Mouse (Mus musculus): ENCODE results near the gene Mllt3. TPM values are rescaled to one million over a fixed set of nuclear protein-coding genes. Genes with fewer than 3 reads are reported as not detected.
A peak's percentile ranks its signal among the peaks of the same experiment; 100 is the strongest.

Mllt3 gene
- polyA plus RNA-seq, 1 experiment from 2014 or later, result 72.4 TPM

DNA sequence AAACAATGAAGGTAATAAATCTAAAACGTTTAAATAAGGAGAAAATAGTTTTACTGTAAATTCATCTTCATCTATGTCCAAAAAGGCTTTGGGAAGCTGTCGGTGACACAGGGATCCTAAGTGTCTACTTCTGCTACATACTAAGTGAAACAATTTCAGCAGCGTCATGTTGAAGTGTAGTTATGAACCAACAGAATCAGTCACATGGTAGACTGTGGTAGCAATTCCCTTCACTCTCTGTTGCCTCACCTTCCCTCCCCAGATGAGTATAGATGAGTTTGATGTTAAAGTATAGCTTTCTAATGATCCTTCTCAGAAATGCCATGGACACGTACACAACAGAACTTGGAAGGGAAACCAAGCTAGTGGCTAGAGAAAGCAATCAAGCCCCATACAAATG lies 79.9 kb downstream of the Mllt3 start:
- H3K36me3 ChIP-seq (ENCODE audit: control insufficient read depth, insufficient read depth, low read length), result no peaks in the 10 kb centered on the region
- 90% methylated on average over 4 of the region's 4 CpGs for WGBS
- DNase-seq (ENCODE audit: low spot score), result no peak
- H3K4me2 ChIP-seq (ENCODE audit: low read depth), result no peak overlapping the region
- H3K4me3 ChIP-seq (ENCODE audit: low read depth, low read length), result no peak overlapping the region
- H3K27ac ChIP-seq (ENCODE audit: low read depth, low read length), result no peak overlapping the region
- no peaks in the 10 kb centered on the region for H3K9me3 ChIP-seq (ENCODE audit: control insufficient read depth, low read length)
- no peaks in the 10 kb centered on the region for H3K27me3 ChIP-seq (ENCODE audit: control insufficient read depth, insufficient read depth, low read length)
- no peak for ATAC-seq (ENCODE audit: insufficient read depth, low FRiP score, low TSS enrichment)
- H3K9ac ChIP-seq (ENCODE audit: low read length), result no peak overlapping the region
- 0 out of 2 replicates have a peak, but pooled peaks cover 3% of the 10 kb centered on the region for H3K4me1 ChIP-seq (ENCODE audit: control insufficient read depth, insufficient read depth, low read length)

- Histone ChIP-seq H3K27ac (ENCODE audit: low read depth, low read length) (no peak overlapping the region), H3K9ac (ENCODE audit: low read length) (no peak overlapping the region), H3K27me3 (ENCODE audit: control insufficient read depth, insufficient read depth, low read length) (no peaks in the 10 kb centered on the region), H3K4me1 (ENCODE audit: control insufficient read depth, insufficient read depth, low read length) (0 out of 2 replicates have a peak, but pooled peaks cover 2% of the 10 kb centered on the region), H3K4me2 (ENCODE audit: low read depth) (no peak overlapping the region), H3K9me3 (ENCODE audit: control insufficient read depth, low read length) (no peaks in the 10 kb centered on the region), H3K36me3 (ENCODE audit: control insufficient read depth, insufficient read depth, low read length) (no peaks in the 10 kb centered on the region), H3K4me3 (ENCODE audit: low read depth, low read length) (no peak overlapping the region)
- no peak for DNase-seq (ENCODE audit: low spot score)
- ATAC-seq (ENCODE audit: insufficient read depth, low FRiP score, low TSS enrichment), result no peak
- 60% methylated on average over 6 of the region's 6 CpGs for WGBS
Measured at GRCm38 (mm10) chr4:87949451-87949850, 83.7 kb downstream of the Mllt3 start.

DNA sequence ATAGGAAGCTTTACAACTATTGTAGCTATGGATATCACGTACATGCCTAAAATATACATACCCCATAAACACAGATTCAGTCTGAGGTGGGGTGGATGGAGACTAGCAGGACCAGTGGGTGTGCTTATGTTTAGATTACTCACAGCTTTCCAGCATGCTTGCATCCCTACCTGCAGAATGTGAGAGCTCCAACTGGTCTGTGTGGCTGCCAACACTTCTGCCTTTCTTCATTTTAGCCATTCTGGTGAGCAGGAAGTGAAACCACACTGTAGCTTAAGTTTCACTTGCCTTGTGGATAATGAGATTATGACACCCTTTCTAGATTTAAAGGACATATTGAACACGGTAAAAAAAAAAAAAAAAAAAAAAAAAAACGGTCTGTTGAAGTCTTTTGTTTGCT lies 88.8 kb downstream of the Mllt3 start:
- Histone ChIP-seq H3K9me3 (ENCODE audit: control insufficient read depth, low read length) (no peaks in the 10 kb centered on the region), H3K4me2 (ENCODE audit: low read depth) (no peak overlapping the region), H3K36me3 (ENCODE audit: control insufficient read depth, insufficient read depth, low read length) (no peaks in the 10 kb centered on the region), H3K4me1 (ENCODE audit: control insufficient read depth, insufficient read depth, low read length) (no peaks in the 10 kb centered on the region), H3K4me3 (ENCODE audit: low read depth, low read length) (no peak overlapping the region), H3K27ac (ENCODE audit: low read depth, low read length) (no peak overlapping the region), H3K27me3 (ENCODE audit: control insufficient read depth, insufficient read depth, low read length) (no peaks in the 10 kb centered on the region), H3K9ac (ENCODE audit: low read length) (no peak overlapping the region)
- WGBS, result 86% methylated on average over 3 of the region's 3 CpGs
- DNase-seq (ENCODE audit: low spot score), result no peak
- ATAC-seq (ENCODE audit: insufficient read depth, low FRiP score, low TSS enrichment), result no peak

DNA sequence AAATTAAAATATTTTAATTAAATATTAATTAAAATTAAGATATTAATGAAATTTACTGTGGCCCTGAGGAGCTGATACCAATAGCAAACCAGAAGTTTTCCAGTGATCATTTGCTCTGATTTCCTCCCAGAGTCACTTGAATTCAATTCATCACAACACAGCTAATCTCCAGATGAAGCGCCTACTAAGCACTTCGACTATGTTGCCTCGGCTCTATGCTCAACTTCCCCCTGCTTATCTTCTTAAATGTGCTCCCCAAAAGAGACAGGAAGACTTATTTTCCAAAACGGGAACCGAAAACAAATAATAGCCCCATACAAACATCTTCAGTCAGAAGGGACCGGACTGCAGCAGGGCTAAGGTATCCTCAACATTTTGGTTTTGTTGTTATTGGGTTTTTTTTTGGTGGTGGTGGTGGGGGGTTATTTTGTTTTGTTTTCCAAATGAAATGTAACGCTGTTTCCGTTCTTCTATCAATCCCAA lies 90.2 kb downstream of the Mllt3 start:
- no peaks in the 10 kb centered on the region for H3K36me3 ChIP-seq (ENCODE audit: control insufficient read depth, insufficient read depth, low read length)
- no peaks in the 10 kb centered on the region for H3K27me3 ChIP-seq (ENCODE audit: control insufficient read depth, insufficient read depth, low read length)
- no peaks in the 10 kb centered on the region for H3K4me1 ChIP-seq (ENCODE audit: control insufficient read depth, insufficient read depth, low read length)
- no peak overlapping the region for H3K4me3 ChIP-seq (ENCODE audit: low read depth, low read length)
- H3K27ac ChIP-seq (ENCODE audit: low read depth, low read length), result no peak overlapping the region
- ATAC-seq (ENCODE audit: insufficient read depth, low FRiP score, low TSS enrichment) (no peak), DNase-seq (ENCODE audit: low spot score) (no peak)
- H3K9ac ChIP-seq (ENCODE audit: low read length), result no peak overlapping the region
- H3K4me2 ChIP-seq (ENCODE audit: low read depth), result no peak overlapping the region
- H3K9me3 ChIP-seq (ENCODE audit: control insufficient read depth, low read length), result no peaks in the 10 kb centered on the region
- 90% methylated on average over 8 of the region's 8 CpGs for WGBS

- Histone ChIP-seq H3K9me3 (ENCODE audit: control insufficient read depth, low read length) (no peaks in the 10 kb centered on the region), H3K4me3 (ENCODE audit: low read depth, low read length) (no peak overlapping the region), H3K4me2 (ENCODE audit: low read depth) (no peak overlapping the region), H3K4me1 (ENCODE audit: control insufficient read depth, insufficient read depth, low read length) (no peaks in the 10 kb centered on the region), H3K27ac (ENCODE audit: low read depth, low read length) (no peak overlapping the region), H3K9ac (ENCODE audit: low read length) (no peak overlapping the region), H3K36me3 (ENCODE audit: control insufficient read depth, insufficient read depth, low read length) (no peaks in the 10 kb centered on the region), H3K27me3 (ENCODE audit: control insufficient read depth, insufficient read depth, low read length) (no peaks in the 10 kb centered on the region)
- ATAC-seq (ENCODE audit: insufficient read depth, low FRiP score, low TSS enrichment) (no peak), DNase-seq (ENCODE audit: low spot score) (no peak)
- WGBS, result 91% methylated on average over 7 of the region's 7 CpGs
Measured at GRCm38 (mm10) chr4:87939474-87940154, 93.5 kb downstream of the Mllt3 start.

GRCm38 (mm10) chr4:87936326-87936725 lies 96.8 kb downstream of the Mllt3 start:
- no peaks in the 10 kb centered on the region for H3K4me1 ChIP-seq (ENCODE audit: control insufficient read depth, insufficient read depth, low read length)
- no peak for DNase-seq (ENCODE audit: low spot score)

DNA sequence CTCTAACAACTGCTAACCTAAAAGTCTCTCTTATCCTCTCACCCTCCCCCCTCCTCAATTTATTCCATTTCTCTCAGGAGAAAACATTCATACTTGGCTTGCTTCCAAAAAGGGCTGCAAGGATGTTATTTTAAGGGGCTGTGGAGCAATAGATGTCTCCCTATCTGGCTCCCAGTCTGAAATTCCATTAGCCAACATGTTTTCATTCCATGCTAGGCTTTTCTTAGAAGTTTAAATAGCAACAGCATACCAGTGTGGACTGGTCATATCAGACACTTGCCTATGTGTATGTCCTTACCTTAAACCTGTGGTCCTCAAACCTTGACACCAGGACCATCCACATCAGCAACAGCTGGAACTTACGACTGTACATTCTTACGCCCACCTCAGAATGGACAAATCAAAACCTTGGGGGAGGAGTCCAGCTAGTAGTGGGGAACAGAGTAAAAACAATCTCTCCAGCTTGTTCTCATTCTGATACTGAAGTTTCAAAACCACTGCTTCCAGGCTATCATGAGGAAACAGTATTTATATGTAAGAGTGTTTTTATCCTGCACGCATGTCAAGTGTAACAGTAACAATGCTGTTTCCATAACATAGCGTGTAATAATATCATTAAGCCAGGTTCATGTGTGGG lies 99.3 kb downstream of the Mllt3 start:
- H3K36me3 ChIP-seq (ENCODE audit: control insufficient read depth, insufficient read depth, low read length), result no peaks in the 10 kb centered on the region
- H3K9ac ChIP-seq (ENCODE audit: low read length), result no peak overlapping the region
- ATAC-seq (ENCODE audit: insufficient read depth, low FRiP score, low TSS enrichment) (no peak), DNase-seq (ENCODE audit: low spot score) (peak; percentile 16)
- 78% methylated on average over 4 of the region's 4 CpGs for WGBS
- no peaks in the 10 kb centered on the region for H3K9me3 ChIP-seq (ENCODE audit: control insufficient read depth, low read length)
- H3K4me2 ChIP-seq (ENCODE audit: low read depth), result no peak overlapping the region
- H3K4me1 ChIP-seq (ENCODE audit: control insufficient read depth, insufficient read depth, low read length), result no peaks in the 10 kb centered on the region
- no peak overlapping the region for H3K27ac ChIP-seq (ENCODE audit: low read depth, low read length)
- no peak overlapping the region for H3K4me3 ChIP-seq (ENCODE audit: low read depth, low read length)
- H3K27me3 ChIP-seq (ENCODE audit: control insufficient read depth, insufficient read depth, low read length), result no peaks in the 10 kb centered on the region

More at GRCm38 (mm10) chr4:87936326-87936725, 96.8 kb downstream of the Mllt3 start:
- 87% methylated on average over 2 of the region's 2 CpGs for WGBS
- Histone ChIP-seq H3K27me3 (ENCODE audit: control insufficient read depth, insufficient read depth, low read length) (no peaks in the 10 kb centered on the region), H3K4me3 (ENCODE audit: low read depth, low read length) (no peak overlapping the region), H3K9ac (ENCODE audit: low read length) (no peak overlapping the region), H3K4me2 (ENCODE audit: low read depth) (no peak overlapping the region), H3K36me3 (ENCODE audit: control insufficient read depth, insufficient read depth, low read length) (no peaks in the 10 kb centered on the region), H3K27ac (ENCODE audit: low read depth, low read length) (no peak overlapping the region), H3K9me3 (ENCODE audit: control insufficient read depth, low read length) (no peaks in the 10 kb centered on the region)
- ATAC-seq (ENCODE audit: insufficient read depth, low FRiP score, low TSS enrichment), result no peak

DNA sequence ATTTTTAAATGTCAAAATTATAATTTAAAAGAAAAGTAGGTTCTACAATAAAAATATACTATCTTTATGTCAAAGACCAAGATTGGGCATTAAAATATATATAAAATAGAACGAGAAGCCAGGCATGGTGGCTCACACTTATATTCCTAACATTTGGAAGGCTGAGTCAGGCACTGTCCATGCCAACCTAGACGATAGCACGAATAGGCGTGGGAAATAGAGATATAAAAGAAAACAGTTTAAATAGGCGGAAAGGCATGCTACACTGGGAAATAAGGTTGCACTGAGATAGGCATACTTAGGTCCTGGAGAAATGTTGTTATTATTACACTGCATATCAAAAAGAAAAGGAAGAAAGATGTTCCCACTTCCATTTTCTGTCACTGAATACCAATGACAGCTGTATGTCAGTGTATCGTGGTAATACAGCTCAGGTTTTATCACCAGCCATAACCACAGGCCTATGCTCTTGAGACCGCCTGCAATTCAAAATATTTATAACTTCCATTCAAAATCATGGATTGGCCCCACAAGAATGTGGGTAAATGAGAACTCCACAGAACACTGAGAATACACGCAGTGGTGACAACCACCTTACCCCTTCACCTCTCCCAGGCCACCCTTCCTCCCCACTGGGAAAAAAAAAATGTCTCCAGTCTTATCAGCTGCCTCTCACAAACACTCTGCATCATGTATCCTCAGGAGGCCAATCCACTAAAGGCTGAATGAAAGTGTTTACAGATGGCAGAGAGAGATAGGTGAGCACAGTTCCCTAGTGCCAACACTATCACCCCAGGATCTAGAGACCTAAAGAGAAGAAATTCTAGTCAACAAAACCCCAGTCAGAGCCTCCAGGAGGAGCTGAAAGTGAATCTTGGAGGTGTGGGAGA lies 102.6 kb downstream of the Mllt3 start:
- Histone ChIP-seq H3K4me1 (ENCODE audit: control insufficient read depth, insufficient read depth, low read length) (no peaks in the 10 kb centered on the region), H3K9ac (ENCODE audit: low read length) (no peak overlapping the region), H3K4me2 (ENCODE audit: low read depth) (no peak overlapping the region), H3K27ac (ENCODE audit: low read depth, low read length) (no peak overlapping the region), H3K4me3 (ENCODE audit: low read depth, low read length) (no peak overlapping the region), H3K27me3 (ENCODE audit: control insufficient read depth, insufficient read depth, low read length) (no peaks in the 10 kb centered on the region), H3K9me3 (ENCODE audit: control insufficient read depth, low read length) (no peaks in the 10 kb centered on the region), H3K36me3 (ENCODE audit: control insufficient read depth, insufficient read depth, low read length) (no peaks in the 10 kb centered on the region)
- DNase-seq (ENCODE audit: low spot score), result no peak
- WGBS, result 91% methylated on average over 8 of the region's 8 CpGs
- no peak for ATAC-seq (ENCODE audit: insufficient read depth, low FRiP score, low TSS enrichment)

Data from neural tube, embryonic 11.5 days (tissue).